Mouse (Mus musculus): Measurements from ENCODE around the gene AI661453. TPM values are rescaled to one million over a fixed set of nuclear protein-coding genes. Genes with fewer than 3 reads are reported as not detected.

The AI661453 gene
- total RNA-seq, 2 experiments from 2014 or later = 0.23 to 0.59 TPM

DNA sequence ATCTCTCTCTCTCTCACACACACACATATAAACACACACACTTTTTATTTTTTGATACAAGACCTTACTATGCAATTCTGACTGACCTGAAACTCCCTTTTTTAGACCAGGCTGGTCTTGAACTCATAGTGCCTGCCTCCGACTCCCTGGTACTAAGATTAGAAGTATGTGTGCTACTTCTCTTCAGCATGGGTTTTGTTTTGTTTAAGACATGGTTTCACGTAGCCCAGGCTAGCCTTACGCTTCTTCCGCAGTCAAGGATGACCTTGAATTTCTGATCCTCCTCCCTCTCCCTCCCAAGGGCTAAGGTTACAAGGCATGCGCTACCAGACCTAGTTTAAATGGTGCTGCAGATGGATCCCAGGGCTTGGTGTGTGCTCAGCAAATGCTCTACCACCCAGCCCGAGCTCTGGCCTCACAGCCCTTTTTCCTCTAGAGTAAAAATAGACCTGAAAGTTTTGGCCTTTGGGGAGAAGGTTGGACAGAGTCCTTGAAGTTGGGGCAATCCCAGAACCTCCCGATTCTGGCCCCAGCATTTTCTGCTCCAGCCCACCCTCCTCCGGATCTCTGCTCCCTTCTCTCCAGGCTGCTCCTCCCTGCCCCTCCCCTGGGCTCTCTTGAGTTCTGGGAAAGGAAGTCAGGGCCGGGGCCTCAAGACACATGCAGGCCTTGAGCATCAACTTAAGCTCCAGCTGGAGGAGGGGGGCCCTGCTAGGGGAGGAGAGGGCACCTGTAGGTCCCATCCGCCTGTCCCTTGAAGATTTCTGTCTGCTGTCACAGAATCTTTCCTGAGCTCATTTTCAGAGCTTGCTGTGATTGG, 76.8 kb downstream of the AI661453 start:
- no peak for DNase-seq (ENCODE audit: low spot score in 2 of 2)
- intact Hi-C loops (cut with DNase I) = loop anchor here (10.0 kb wide), 1 partner anchor 162 kb away; no protein-coding TSS in a partner anchor

DNA sequence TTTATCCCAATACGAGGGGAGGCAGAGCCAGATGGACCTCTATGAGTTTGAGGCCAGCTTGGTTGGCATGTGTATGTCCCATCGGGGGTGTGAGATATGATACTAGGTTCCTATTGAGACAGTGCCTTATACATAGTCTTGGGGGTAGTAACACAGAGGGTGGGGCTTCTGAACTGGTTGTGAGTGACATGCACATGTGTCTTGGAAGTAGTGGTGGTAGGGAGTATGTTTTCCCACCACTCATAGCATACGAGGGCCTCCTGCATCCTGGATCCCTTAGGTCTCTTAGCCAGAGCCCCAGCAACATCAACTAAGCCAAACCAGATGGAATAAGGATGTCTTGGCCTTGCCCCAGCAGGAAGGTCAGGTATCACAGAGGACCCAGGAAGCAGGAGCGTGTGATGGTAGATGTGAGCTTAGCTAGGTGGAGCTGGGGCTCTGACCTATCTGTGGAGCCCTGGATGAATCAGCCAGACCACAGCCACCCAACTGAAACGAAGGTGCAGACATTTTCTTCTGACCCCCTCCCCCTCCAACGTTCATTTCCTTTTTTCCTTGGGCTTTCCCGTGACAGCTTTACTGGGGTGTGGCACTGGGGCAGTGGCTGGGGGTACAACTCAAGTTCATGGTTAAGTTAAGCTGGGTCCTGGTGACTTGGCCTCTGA, 78.9 kb downstream of the AI661453 start:
- intact Hi-C loops (cut with DNase I) = loop anchor here (10.0 kb wide), 1 partner anchor 159 kb away; no protein-coding TSS in a partner anchor
- DNase-seq (ENCODE audit: low spot score in 2 of 2) = no peak

- DNase-seq (ENCODE audit: low spot score in 2 of 2) = no peak
- intact Hi-C loops (cut with DNase I) = loop anchor here (10.0 kb wide), 1 partner anchor 159 kb away; no protein-coding TSS in a partner anchor
Observed at GRCm38 (mm10) chr17:47516232-47516631, 79.8 kb downstream of the AI661453 start.

- no peak for DNase-seq (ENCODE audit: low spot score in 2 of 2)
- intact Hi-C loops (cut with DNase I) = loop anchor here (10.0 kb wide), 1 partner anchor 157 kb away; no protein-coding TSS in a partner anchor
Observed at GRCm38 (mm10) chr17:47518205-47518604, 81.8 kb downstream of the AI661453 start.

Other genes starting within 250 kb of the AI661453 start
- 10 to 100 TPM; 26.2 to 28.5 TPM for gene Mrps10, start 67.7 kb upstream of the AI661453 start, total RNA-seq (2021)
- gene Guca1b, start 51.2 kb upstream of the AI661453 start, total RNA-seq (2021) = under 1 TPM; 0.72 to 0.77 TPM
- under 1 TPM in 1 of 2 experiments, not detected in 1; 0.40 TPM for gene Guca1a, start 36.0 kb upstream of the AI661453 start, total RNA-seq (2021)
- gene 1700001C19Rik, start 761 bp downstream of the AI661453 start, total RNA-seq (2021) = not detected
- gene Taf8, start 65.7 kb downstream of the AI661453 start, total RNA-seq (2021) = 10 to 100 TPM; 14.6 to 17.1 TPM
- 10 to 100 TPM; 30.1 to 30.7 TPM for gene Ccnd3, start 68.4 kb downstream of the AI661453 start, total RNA-seq (2021)
- gene Bysl, start 174.9 kb downstream of the AI661453 start, total RNA-seq (2021) = 10 to 100 TPM; 21.0 to 21.1 TPM
- 10 to 100 TPM; 20.8 to 28.9 TPM for gene Med20, start 175.0 kb downstream of the AI661453 start, total RNA-seq (2021)
- 1 to 10 TPM; 5.8 to 7.4 TPM for gene Gm20517, start 175.0 kb downstream of the AI661453 start, total RNA-seq (2021)
- 10 to 100 TPM in 1 of 2 experiments, 1 to 10 TPM in 1; 9.0 to 10.4 TPM for gene Usp49, start 194.1 kb downstream of the AI661453 start, total RNA-seq (2021)

All from left cerebral cortex, postnatal 14 days (tissue).